Mouse (Mus musculus) ovary, postnatal 14 days (tissue): ENCODE results near the gene Sec14l2.
A peak's percentile ranks its signal among the peaks of the same experiment; 100 is the strongest.

Experiments used
- DNase-seq: peaks from one replicate; pipeline ENCODE4 v3.0.0; 2022; ENCODE audit warnings: low spot score

Gene Sec14l2

DNA sequence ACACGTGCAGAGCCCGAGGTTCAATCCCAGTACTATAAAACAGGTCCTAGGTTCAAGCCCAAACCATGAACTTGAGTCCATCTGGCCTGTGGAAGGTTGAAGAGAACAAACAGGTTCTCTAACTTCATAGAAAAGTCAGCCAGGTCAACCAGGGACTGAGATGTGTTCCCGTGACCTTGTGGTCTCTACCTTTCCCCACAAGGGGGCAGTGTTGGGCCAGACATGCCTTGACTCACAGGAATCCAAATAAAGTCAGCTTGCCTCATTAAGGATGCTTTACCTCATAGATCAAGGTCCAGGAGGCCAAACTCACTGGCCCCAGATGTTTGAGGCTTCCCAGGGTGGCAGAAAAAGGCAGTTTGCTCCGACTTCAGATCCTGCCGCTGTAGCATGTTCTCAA lies 69.6 kb downstream of the Sec14l2 start:
- DNase-seq = peak; percentile 66

GRCm38 (mm10) chr11:4048438-4048837 lies 74.8 kb downstream of the Sec14l2 start:
- DNase-seq = no peak

GRCm38 (mm10) chr11:4047766-4048165 lies 75.4 kb downstream of the Sec14l2 start:
- no peak for DNase-seq
